Mouse (Mus musculus) MEL (cell line): Measurements from ENCODE around the gene Fam184b. TPM values are rescaled to one million over a fixed set of nuclear protein-coding genes. Genes with fewer than 3 reads are reported as not detected.

Experiments
- DNase-seq: peaks from one replicate; pipeline ENCODE4 v3.0.0; 2011; ENCODE audit warnings: low read depth, low spot score
- H3K27ac ChIP-seq: 2 replicates; pipeline ENCODE4 v1.5.1; 2012; ENCODE audit warnings: low read depth, mild to moderate bottlenecking, control low read depth, low read length, moderate library complexity; ENCODE audit not compliant: control insufficient read depth
- H3K27me3 ChIP-seq, 2 experiments: fragments of 150-350 bp in 1 of 2; sonication (generic) in 1 of 2; 2 replicates each; pipeline ENCODE4 v1.6.1; 2012; ENCODE audit warnings: low read length in 2 of 2, mild to moderate bottlenecking in 2 of 2, improper control_type of control experiment in 1 of 2, moderate library complexity in 1 of 2; ENCODE audit not compliant: insufficient read depth in 2 of 2, control insufficient read depth in 1 of 2
- H3K36me3 ChIP-seq, 2 experiments: 2 replicates each; pipeline ENCODE4 v1.6.1; 2012 to 2014; ENCODE audit warnings: low read length in 2 of 2, improper control_type of control experiment in 1 of 2, inconsistent platforms in 1 of 2, mild to moderate bottlenecking in 1 of 2; ENCODE audit not compliant: insufficient read depth in 2 of 2, control insufficient read depth in 1 of 2
- H3K4me1 ChIP-seq, 2 experiments: fragments of 150-350 bp in 1 of 2; sonication (generic) in 1 of 2; 2 replicates each; pipeline ENCODE4 v1.6.1; 2012; ENCODE audit warnings: low read length in 2 of 2, improper control_type of control experiment in 1 of 2, mild to moderate bottlenecking in 1 of 2; ENCODE audit not compliant: insufficient read depth in 2 of 2, control insufficient read depth in 1 of 2
- H3K4me3 ChIP-seq, 2 experiments: fragments of 150-350 bp in 1 of 2; sonication (generic) in 1 of 2; 2 replicates each; pipeline ENCODE4 v1.5.1; 2012; ENCODE audit warnings: low read depth in 2 of 2, low read length in 2 of 2, mild to moderate bottlenecking in 2 of 2, moderate library complexity in 2 of 2, control low read depth in 1 of 2, improper control_type of control experiment in 1 of 2; ENCODE audit not compliant: control insufficient read depth in 1 of 2, insufficient read depth in 1 of 2
- H3K79me2 ChIP-seq: 2 replicates; pipeline ENCODE4 v1.6.1; 2012; ENCODE audit warnings: mild to moderate bottlenecking, low read length, moderate library complexity; ENCODE audit not compliant: control insufficient read depth, poor library complexity, insufficient read depth
- H3K9ac ChIP-seq: 2 replicates; pipeline ENCODE4 v1.6.1; 2012; ENCODE audit warnings: low read depth, mild to moderate bottlenecking, control low read depth, low read length, moderate library complexity; ENCODE audit not compliant: control insufficient read depth, poor library complexity, severe bottlenecking
- H3K9me3 ChIP-seq: fragments of 150-350 bp; sonication (generic); replicated peaks from 2 replicates; pipeline ENCODE4 v1.6.1; 2012; ENCODE audit warnings: mild to moderate bottlenecking, low read length, improper control_type of control experiment, moderate library complexity; ENCODE audit not compliant: insufficient read depth
- CTCF ChIP-seq, 3 experiments: IDR thresholded peaks in 2 of 3; conservative IDR thresholded peaks in 1 of 3; 2 replicates each; pipeline ENCODE4 v1.5.1; 2011 to 2012; ENCODE audit warnings: low read length in 3 of 3, low read depth in 2 of 3, mild to moderate bottlenecking in 2 of 3, improper control_type of control experiment in 1 of 3, inconsistent platforms in 1 of 3, mixed read lengths in 1 of 3, moderate library complexity in 1 of 3; ENCODE audit not compliant: control insufficient read depth in 1 of 3, insufficient read depth in 1 of 3, poor library complexity in 1 of 3, severe bottlenecking in 1 of 3
- E2F4 ChIP-seq: IDR thresholded peaks from 2 replicates; pipeline ENCODE4 v1.6.1; 2011; ENCODE audit warnings: low read depth, low read length, improper control_type of control experiment, borderline replicate concordance
- ELF1 ChIP-seq: IDR thresholded peaks from 2 replicates; pipeline ENCODE4 v1.6.1; 2014; ENCODE audit warnings: low read depth, mild to moderate bottlenecking, inconsistent platforms, low read length, improper control_type of control experiment, moderate library complexity
- EP300 ChIP-seq, 2 experiments: IDR thresholded peaks; 2 replicates each; pipeline ENCODE4 v1.6.1; 2011; ENCODE audit warnings: improper control_type of control experiment in 2 of 2, low read length in 2 of 2, low read depth in 1 of 2, mild to moderate bottlenecking in 1 of 2
- ETS1 ChIP-seq: IDR thresholded peaks from 2 replicates; pipeline ENCODE4 v1.6.1; 2012; ENCODE audit warnings: low read depth, mild to moderate bottlenecking, inconsistent platforms, low read length, improper control_type of control experiment, moderate library complexity
- GABPA ChIP-seq: IDR thresholded peaks from 2 replicates; pipeline ENCODE4 v1.6.1; 2012; ENCODE audit warnings: low read depth, mild to moderate bottlenecking, inconsistent platforms, low read length, improper control_type of control experiment, moderate library complexity
- GATA1 ChIP-seq: IDR thresholded peaks from 2 replicates; pipeline ENCODE4 v1.6.1; 2011; ENCODE audit warnings: low read depth, low read length, improper control_type of control experiment
- HCFC1 ChIP-seq: IDR thresholded peaks from 2 replicates; pipeline ENCODE4 v1.6.1; 2012; ENCODE audit warnings: low read depth, mild to moderate bottlenecking, inconsistent platforms, low read length, improper control_type of control experiment, moderate library complexity
- JUND ChIP-seq: IDR thresholded peaks from 2 replicates; pipeline ENCODE4 v1.6.1; 2011; ENCODE audit warnings: low read depth, mild to moderate bottlenecking, improper control_type of control experiment, low read length
- KAT2A ChIP-seq: conservative IDR thresholded peaks from 2 replicates; pipeline ENCODE4 v1.6.1; 2012; ENCODE audit warnings: low read depth, low read length, improper control_type of control experiment, inconsistent platforms
- MAFK ChIP-seq: IDR thresholded peaks from 2 replicates; pipeline ENCODE4 v1.6.1; 2011; ENCODE audit warnings: low read depth, mild to moderate bottlenecking, low read length, improper control_type of control experiment, borderline replicate concordance
- MAZ ChIP-seq: IDR thresholded peaks from 2 replicates; pipeline ENCODE4 v1.6.1; 2012; ENCODE audit warnings: low read depth, mild to moderate bottlenecking, inconsistent platforms, low read length, improper control_type of control experiment
- MEF2A ChIP-seq: IDR thresholded peaks from 2 replicates; pipeline ENCODE4 v1.6.1; 2014; ENCODE audit warnings: low read depth, mild to moderate bottlenecking, inconsistent platforms, low read length, improper control_type of control experiment; ENCODE audit not compliant: poor library complexity, insufficient replicate concordance, severe bottlenecking; ENCODE audit errors: extremely low read depth
- MXI1 ChIP-seq: IDR thresholded peaks from 2 replicates; pipeline ENCODE4 v1.6.1; 2011; ENCODE audit warnings: mild to moderate bottlenecking, low read depth, low read length, improper control_type of control experiment
- MYB ChIP-seq: IDR thresholded peaks from 2 replicates; pipeline ENCODE4 v1.6.1; 2011; ENCODE audit warnings: mild to moderate bottlenecking, low read depth, low read length, improper control_type of control experiment
- MYC ChIP-seq: IDR thresholded peaks from 2 replicates; pipeline ENCODE4 v1.6.1; 2011; ENCODE audit warnings: low read depth, mild to moderate bottlenecking, low read length, improper control_type of control experiment, moderate library complexity
- NELFE ChIP-seq: IDR thresholded peaks from 2 replicates; pipeline ENCODE4 v1.6.1; 2011; ENCODE audit warnings: low read depth, low read length, improper control_type of control experiment
- NRF1 ChIP-seq: IDR thresholded peaks from 2 replicates; pipeline ENCODE4 v1.6.1; 2014; ENCODE audit warnings: low read depth, mild to moderate bottlenecking, inconsistent platforms, low read length, improper control_type of control experiment, moderate library complexity; ENCODE audit not compliant: poor library complexity, insufficient read depth, severe bottlenecking
- POLR2AphosphoS2 ChIP-seq: IDR thresholded peaks from 2 replicates; pipeline ENCODE4 v1.6.1; 2011; ENCODE audit warnings: low read length, improper control_type of control experiment
- POLR2AphosphoS5 ChIP-seq: IDR thresholded peaks from 2 replicates; pipeline ENCODE4 v1.6.1; 2012; ENCODE audit warnings: low read depth, borderline replicate concordance, mild to moderate bottlenecking, inconsistent platforms, low read length, moderate library complexity, mixed read lengths
- RAD21 ChIP-seq: IDR thresholded peaks from 2 replicates; pipeline ENCODE4 v1.6.1; 2011; ENCODE audit warnings: mild to moderate bottlenecking, low read depth, low read length, improper control_type of control experiment
- RCOR1 ChIP-seq: IDR thresholded peaks from 2 replicates; pipeline ENCODE4 v1.6.1; 2012; ENCODE audit warnings: low read depth, mild to moderate bottlenecking, inconsistent platforms, low read length, improper control_type of control experiment
- SIN3A ChIP-seq: IDR thresholded peaks from 2 replicates; pipeline ENCODE4 v1.6.1; 2012; ENCODE audit warnings: low read length, improper control_type of control experiment, inconsistent platforms
- TBP ChIP-seq: IDR thresholded peaks from 2 replicates; pipeline ENCODE4 v1.8.0; 2011; ENCODE audit warnings: low read depth, low read length, improper control_type of control experiment
- TCF12 ChIP-seq: IDR thresholded peaks from 2 replicates; pipeline ENCODE4 v1.6.1; 2014; ENCODE audit warnings: low read depth, mild to moderate bottlenecking, inconsistent platforms, low read length, improper control_type of control experiment, moderate library complexity
- UBTF ChIP-seq: IDR thresholded peaks from 2 replicates; pipeline ENCODE4 v1.6.1; 2012; ENCODE audit warnings: low read depth, mild to moderate bottlenecking, inconsistent platforms, low read length, improper control_type of control experiment, moderate library complexity, borderline replicate concordance; ENCODE audit not compliant: insufficient read depth
- USF1 ChIP-seq: IDR thresholded peaks from 2 replicates; pipeline ENCODE4 v1.6.1; 2014; ENCODE audit warnings: low read depth, mild to moderate bottlenecking, inconsistent platforms, low read length, improper control_type of control experiment, moderate library complexity
- ZC3H11A ChIP-seq: IDR thresholded peaks from 2 replicates; pipeline ENCODE4 v1.6.1; 2012; ENCODE audit warnings: low read depth, mild to moderate bottlenecking, inconsistent platforms, low read length, improper control_type of control experiment
- ZKSCAN1 ChIP-seq: IDR thresholded peaks from 2 replicates; pipeline ENCODE4 v1.6.1; 2012; ENCODE audit warnings: low read depth, mild to moderate bottlenecking, inconsistent platforms, low read length, improper control_type of control experiment, moderate library complexity
- ZNF384 ChIP-seq: IDR thresholded peaks from 2 replicates; pipeline ENCODE4 v1.6.1; 2012; ENCODE audit warnings: low read depth, mild to moderate bottlenecking, inconsistent platforms, low read length, improper control_type of control experiment
- polyA plus RNA-seq, 2 experiments: library from polyadenylated mRNA; stranded (reverse) in 1 of 2; unstranded in 1 of 2; fragments of >175 nt in 1 of 2; fragments of >200 nt in 1 of 2; gene quantifications; 2 replicates each; pipeline versions ENCODE4 v1.2.1 to v1.2.4; 2012; ENCODE audit warnings: low replicate concordance in 2 of 2, low read depth in 1 of 2; ENCODE audit not compliant: insufficient read length in 2 of 2, insufficient read depth in 1 of 2, missing spikeins in 1 of 2
- total RNA-seq: library from RNA; depleted of rRNA; stranded (reverse); fragments of 300-350 nt; gene quantifications from 2 replicates; pipeline ENCODE4 v1.2.3, GENCODE M21; 2012

Fam184b gene
- total and polyA plus RNA-seq, 3 experiments = under 0.01 to 0.06 TPM; not detected in 1

GRCm38 (mm10) chr5:45564054-45564453 lies 75.4 kb downstream of the Fam184b start:
- no peak for TF ChIP-seq TBP
- TF ChIP-seq GATA1 = no peak
- no peak for TF ChIP-seq MYC
- no peak for TF ChIP-seq ZNF384
- TF ChIP-seq UBTF = no peak
- no peak for TF ChIP-seq ZC3H11A
- no peak for TF ChIP-seq RAD21
- no peak for TF ChIP-seq NELFE
- no peak for TF ChIP-seq E2F4
- TF ChIP-seq EP300 (IDR thresholded peaks at IDR 0.05; ENCODE audit: low read depth in 1 of 2, low read length in 2 of 2) = no peak
- TF ChIP-seq TCF12 = no peak
- no peak for TF ChIP-seq ETS1
- no peak for TF ChIP-seq ZKSCAN1
- TF ChIP-seq MXI1 = no peak
- TF ChIP-seq MEF2A = no peak
- no peak for TF ChIP-seq MYB
- no peak for TF ChIP-seq SIN3A
- TF ChIP-seq CTCF (IDR thresholded peaks at IDR 0.05 in 2 of 3, conservative IDR thresholded peaks at IDR 0.05 in 1 of 3; ENCODE audit: control insufficient read depth in 1 of 3, insufficient read depth in 1 of 3, low read depth in 2 of 3, low read length in 3 of 3, poor library complexity in 1 of 3, severe bottlenecking in 1 of 3) = no peak
- TF ChIP-seq HCFC1 = no peak
- no peak for TF ChIP-seq POLR2AphosphoS2
- no peaks in the 10 kb centered on the region for H3K9me3 ChIP-seq

DNA sequence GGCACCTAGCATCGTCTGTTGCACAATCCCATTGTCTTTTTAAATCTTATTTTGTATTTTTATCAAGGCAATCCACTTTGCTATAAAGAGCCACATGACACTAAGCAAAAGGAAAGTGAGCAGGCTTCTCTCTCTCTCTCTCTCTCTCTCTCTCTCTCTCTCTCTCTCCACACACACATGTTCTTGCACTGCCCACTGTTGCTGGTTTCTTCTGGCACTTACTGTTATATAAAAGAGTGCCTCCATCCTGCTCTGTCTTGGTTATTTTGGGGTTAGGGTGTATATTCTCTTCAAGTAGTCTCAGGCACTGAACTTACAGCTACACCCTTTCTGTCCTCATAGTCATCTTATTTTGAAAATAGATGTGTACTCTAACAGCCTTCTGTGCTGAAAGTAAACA lies 89.8 kb downstream of the Fam184b start:
- Histone ChIP-seq H3K27ac (no peak overlapping the region), H3K27me3 (peaks cover 0 to 11% of the 10 kb centered on the region in 2 experiments), H3K9ac (no peak overlapping the region), H3K4me3 (no peak overlapping the region), H3K9me3 (no peaks in the 10 kb centered on the region), H3K36me3 (no peaks in the 10 kb centered on the region)
- TF ChIP-seq GABPA = no peak
- no peak for TF ChIP-seq KAT2A
- no peak for TF ChIP-seq TCF12
- no peak for TF ChIP-seq ZKSCAN1
- no peak for TF ChIP-seq ZNF384
- TF ChIP-seq RAD21 = no peak
- TF ChIP-seq USF1 = no peak
- TF ChIP-seq MAZ = no peak
- TF ChIP-seq RCOR1 = no peak
- TF ChIP-seq ELF1 = no peak
- TF ChIP-seq ZC3H11A = no peak
- no peak for TF ChIP-seq MXI1
- no peak for TF ChIP-seq JUND
- TF ChIP-seq POLR2AphosphoS5 = no peak
- TF ChIP-seq NRF1 = no peak
- no peak for TF ChIP-seq MAFK
- TF ChIP-seq MEF2A = no peak
- no peak for TF ChIP-seq SIN3A
- TF ChIP-seq, all 39 proteins: peak for 0
- H3K4me1 ChIP-seq = no peaks in the 10 kb centered on the region
- no peak for DNase-seq
- no peaks in the 10 kb centered on the region for H3K79me2 ChIP-seq

More at GRCm38 (mm10) chr5:45564054-45564453, 75.4 kb downstream of the Fam184b start:
- H3K4me1 ChIP-seq = no peaks in the 10 kb centered on the region; a peak in 1 of 4 replicates
- peaks cover 2 to 5% of the 10 kb centered on the region in 2 experiments for H3K27me3 ChIP-seq
- no peak overlapping the region for H3K27ac ChIP-seq
- no peak overlapping the region for H3K4me3 ChIP-seq
- H3K9ac ChIP-seq = no peak overlapping the region
- no peak for DNase-seq
- peaks cover 0 to 3% of the 10 kb centered on the region in 2 experiments; a peak in 1 of 4 replicates for H3K36me3 ChIP-seq
- H3K79me2 ChIP-seq = no peaks in the 10 kb centered on the region
